Mouse (Mus musculus) testis, adult 2 months (tissue): ENCODE measurements around the gene Psmc1. TPM values are rescaled to one million over a fixed set of nuclear protein-coding genes. Genes with fewer than 3 reads are reported as not detected.
A peak's percentile ranks its signal among the peaks of the same experiment; 100 is the strongest.

Source experiments
- H3K27ac ChIP-seq: fragments of 200-500 bp; 2 replicates; pipeline ENCODE4 v1.5.1; 2012; ENCODE audit warnings: low read depth, low read length; ENCODE audit not compliant: control insufficient read depth, insufficient read depth
- H3K27me3 ChIP-seq: fragments of 200-500 bp; 2 replicates; pipeline ENCODE4 v1.6.1; 2012; ENCODE audit warnings: mild to moderate bottlenecking, low read length, moderate library complexity; ENCODE audit not compliant: control insufficient read depth, insufficient read depth
- H3K36me3 ChIP-seq: fragments of 200-500 bp; 2 replicates; pipeline ENCODE4 v1.6.1; 2012; ENCODE audit warnings: mild to moderate bottlenecking, low read length; ENCODE audit not compliant: control insufficient read depth, insufficient read depth
- H3K4me1 ChIP-seq: fragments of 200-500 bp; 2 replicates; pipeline ENCODE4 v1.6.1; 2012; ENCODE audit warnings: low read length; ENCODE audit not compliant: control insufficient read depth, insufficient read depth
- H3K4me3 ChIP-seq: fragments of 200-500 bp; 2 replicates; pipeline ENCODE4 v1.5.1; 2012; ENCODE audit warnings: low read depth, mild to moderate bottlenecking, low read length, moderate library complexity, mixed read lengths; ENCODE audit not compliant: control insufficient read depth
- CTCF ChIP-seq: fragments of 200-500 bp; IDR thresholded peaks from 2 replicates; pipeline ENCODE4 v1.5.1; 2012; ENCODE audit warnings: low read depth, mild to moderate bottlenecking, inconsistent platforms, low read length, moderate library complexity; ENCODE audit not compliant: control insufficient read depth, insufficient read depth, insufficient replicate concordance
- POLR2A ChIP-seq: fragments of 200-500 bp; IDR thresholded peaks from 2 replicates; pipeline ENCODE4 v1.6.1; 2012; ENCODE audit warnings: low read depth, mild to moderate bottlenecking, inconsistent platforms, low read length, moderate library complexity; ENCODE audit not compliant: control insufficient read depth
- polyA plus RNA-seq: library from polyadenylated mRNA; depleted of rRNA; stranded (reverse); fragments of >200 nt; gene quantifications from 2 replicates; pipeline ENCODE4 v1.2.3, GENCODE M21; 2012

Gene Psmc1
- polyA plus RNA-seq, 1 experiment: 33.7 TPM

GRCm38 (mm10) chr12:100100707-100101030 is 9.3 kb upstream of the Psmc1 start:
- H3K4me3 ChIP-seq: no peak overlapping the region
- no peaks in the 10 kb centered on the region for H3K4me1 ChIP-seq
- no peaks in the 10 kb centered on the region for H3K27me3 ChIP-seq
- TF ChIP-seq POLR2A: no peak
- TF ChIP-seq CTCF: no peak
- no peak overlapping the region for H3K27ac ChIP-seq
- no peaks in the 10 kb centered on the region for H3K36me3 ChIP-seq

- Histone ChIP-seq H3K27ac (no peak overlapping the region), H3K27me3 (no peaks in the 10 kb centered on the region), H3K4me3 (no peak overlapping the region), H3K4me1 (no peaks in the 10 kb centered on the region), H3K36me3 (no peaks in the 10 kb centered on the region)
- TF ChIP-seq POLR2A (no peak), CTCF (no peak)
Measured at GRCm38 (mm10) chr12:100101651-100102050, 8.3 kb upstream of the Psmc1 start.

- Histone ChIP-seq H3K27ac (no peak overlapping the region), H3K27me3 (no peaks in the 10 kb centered on the region), H3K4me1 (no peaks in the 10 kb centered on the region; the same call in 1 of the 2 replicates), H3K4me3 (no peak overlapping the region), H3K36me3 (no peaks in the 10 kb centered on the region)
- TF ChIP-seq CTCF: no peak
- no peak for TF ChIP-seq POLR2A
Measured at GRCm38 (mm10) chr12:100104530-100104929, 5.4 kb upstream of the Psmc1 start.

GRCm38 (mm10) chr12:100106275-100106895 is 3.6 kb upstream of the Psmc1 start:
- no peak overlapping the region for H3K4me3 ChIP-seq
- no peak overlapping the region for H3K27ac ChIP-seq
- peaks cover 2% of the 10 kb centered on the region for H3K4me1 ChIP-seq
- TF ChIP-seq POLR2A (no peak), CTCF (peak; percentile 61; the same call in 1 of the 2 replicates)
- no peaks in the 10 kb centered on the region for H3K36me3 ChIP-seq
- H3K27me3 ChIP-seq: no peaks in the 10 kb centered on the region

GRCm38 (mm10) chr12:100107436-100107835 is 2.5 kb upstream of the Psmc1 start:
- Histone ChIP-seq H3K36me3 (no peaks in the 10 kb centered on the region), H3K27ac (no peak overlapping the region), H3K27me3 (no peaks in the 10 kb centered on the region), H3K4me3 (no peak overlapping the region), H3K4me1 (peaks cover 5% of the 10 kb centered on the region)
- TF ChIP-seq CTCF (no peak), POLR2A (no peak)

- H3K36me3 ChIP-seq: peaks cover 1% of the 10 kb centered on the region
- no peak for TF ChIP-seq CTCF
- no peak for TF ChIP-seq POLR2A
- H3K27me3 ChIP-seq: no peaks in the 10 kb centered on the region
- no peak overlapping the region for H3K27ac ChIP-seq
- no peak overlapping the region for H3K4me3 ChIP-seq
- H3K4me1 ChIP-seq: peaks cover 5% of the 10 kb centered on the region
Measured at GRCm38 (mm10) chr12:100115982-100116381, 6.0 kb downstream of the Psmc1 start.

- Histone ChIP-seq H3K36me3 (peaks cover 1% of the 10 kb centered on the region), H3K4me3 (no peak overlapping the region), H3K4me1 (no peaks in the 10 kb centered on the region), H3K27ac (peak overlapping the region; percentile 37; the same call in 1 of the 2 replicates), H3K27me3 (no peaks in the 10 kb centered on the region)
- TF ChIP-seq CTCF (no peak), POLR2A (no peak)
Measured at GRCm38 (mm10) chr12:100122921-100123381, 13.0 kb downstream of the Psmc1 start.
